Mouse (Mus musculus) heart, embryonic 16.5 days (tissue): Measurements from ENCODE around the gene Cnot10. TPM values are rescaled to one million over a fixed set of nuclear protein-coding genes. Genes with fewer than 3 reads are reported as not detected.

Source experiments
- ATAC-seq: fragments of 200-750 bp; cut with Nextera tagmentation; replicated peaks from 2 replicates; pipeline ENCODE4 v1.8.0; 2017; ENCODE audit warnings: moderate number of reproducible peaks; ENCODE audit not compliant: insufficient read depth, low FRiP score; ENCODE audit errors: extremely low read depth
- H3K27ac ChIP-seq: fragments of 300-500 bp; sonication (generic); 2 replicates; pipeline ENCODE4 v1.5.1; 2014; ENCODE audit warnings: mild to moderate bottlenecking, low read length, control low read depth, moderate library complexity
- H3K27me3 ChIP-seq: fragments of 300-500 bp; sonication (generic); 2 replicates; pipeline ENCODE4 v1.6.1; 2014; ENCODE audit warnings: low read length, mixed read lengths; ENCODE audit not compliant: control insufficient read depth, insufficient read depth
- H3K36me3 ChIP-seq: fragments of 300-500 bp; sonication (generic); 2 replicates; pipeline ENCODE4 v1.6.1; 2014; ENCODE audit not compliant: control insufficient read depth, insufficient read depth
- H3K4me1 ChIP-seq: fragments of 300-500 bp; sonication (generic); 2 replicates; pipeline ENCODE4 v1.6.1; 2014; ENCODE audit warnings: low read length, mixed read lengths; ENCODE audit not compliant: control insufficient read depth, insufficient read depth
- H3K4me2 ChIP-seq: fragments of 300-500 bp; sonication (generic); 2 replicates; pipeline ENCODE4 v1.6.1; 2014; ENCODE audit warnings: low read depth, mild to moderate bottlenecking, control low read depth, low read length
- H3K4me3 ChIP-seq: fragments of 300-500 bp; sonication (generic); 2 replicates; pipeline ENCODE4 v1.5.1; 2014; ENCODE audit warnings: mild to moderate bottlenecking, control low read depth, low read length
- H3K9ac ChIP-seq: fragments of 300-500 bp; sonication (generic); 2 replicates; pipeline ENCODE4 v1.6.1; 2014; ENCODE audit warnings: low read length, control low read depth
- H3K9me3 ChIP-seq: fragments of 300-500 bp; sonication (generic); replicated peaks from 2 replicates; pipeline ENCODE4 v1.6.1; 2016; ENCODE audit warnings: low read length; ENCODE audit not compliant: control insufficient read depth
- WGBS: fragments of 180-500 bp; shearing (Covaris S2); extraction: QIAGEN DNeasy Blood & Tissue Kit; methylation state at CpG from one replicate; pipeline ENCODE4 v1.1.7; 2014; 5-methylcytosine and 5-hydroxymethylcytosine counted together
- polyA plus RNA-seq: library from polyadenylated mRNA; unstranded; fragments of >200 nt; fragmentation: Nextera tagmentation; extraction: Ambion mirVana; gene quantifications from 2 replicates; pipeline ENCODE4 v1.2.1, GENCODE M21; 2015

Cnot10 gene
- polyA plus RNA-seq, 1 experiment from 2014 or later, result 41.4 TPM

- Histone ChIP-seq H3K9me3 (no peaks in the 10 kb centered on the region), H3K4me1 (no peaks in the 10 kb centered on the region), H3K4me3 (no peak overlapping the region), H3K36me3 (peaks cover 57% of the 10 kb centered on the region), H3K4me2 (no peak overlapping the region), H3K27me3 (no peaks in the 10 kb centered on the region), H3K9ac (no peak overlapping the region), H3K27ac (no peak overlapping the region)
- WGBS, result 84% methylated on average over 4 of the region's 4 CpGs
- ATAC-seq, result no peak
Measured at GRCm38 (mm10) chr9:114612566-114612965, 27.4 kb downstream of the Cnot10 start.

GRCm38 (mm10) chr9:114610266-114610665 is 29.7 kb downstream of the Cnot10 start:
- Histone ChIP-seq H3K9ac (no peak overlapping the region), H3K27ac (no peak overlapping the region), H3K36me3 (peaks cover 56% of the 10 kb centered on the region), H3K9me3 (no peaks in the 10 kb centered on the region), H3K27me3 (no peaks in the 10 kb centered on the region), H3K4me2 (no peak overlapping the region), H3K4me3 (no peak overlapping the region), H3K4me1 (no peaks in the 10 kb centered on the region)
- ATAC-seq, result no peak
- 100% methylated on average over 3 of the region's 3 CpGs for whole genome bisulfite sequencing

- Histone ChIP-seq H3K9ac (no peak overlapping the region), H3K27me3 (no peaks in the 10 kb centered on the region), H3K9me3 (no peaks in the 10 kb centered on the region), H3K36me3 (peaks cover 26% of the 10 kb centered on the region), H3K4me2 (no peak overlapping the region), H3K27ac (no peak overlapping the region), H3K4me1 (no peaks in the 10 kb centered on the region; the same call in 1 of the 2 replicates), H3K4me3 (no peak overlapping the region)
- 60% methylated on average over 12 of the region's 12 CpGs for WGBS
- ATAC-seq, result no peak
Measured at GRCm38 (mm10) chr9:114603876-114604540, 36.0 kb downstream of the Cnot10 start.

GRCm38 (mm10) chr9:114601096-114601495 is 38.9 kb downstream of the Cnot10 start:
- H3K9ac ChIP-seq, result no peak overlapping the region
- H3K27ac ChIP-seq, result no peak overlapping the region
- H3K36me3 ChIP-seq, result peaks cover 29% of the 10 kb centered on the region
- H3K27me3 ChIP-seq, result no peaks in the 10 kb centered on the region
- H3K9me3 ChIP-seq, result no peaks in the 10 kb centered on the region
- H3K4me1 ChIP-seq, result no peaks in the 10 kb centered on the region; the same call in 1 of the 2 replicates
- ATAC-seq, result no peak
- no peak overlapping the region for H3K4me3 ChIP-seq
- WGBS, result 81% methylated on average over 1 of the region's 1 CpGs
- no peak overlapping the region for H3K4me2 ChIP-seq

GRCm38 (mm10) chr9:114585017-114585345 is 55.0 kb downstream of the Cnot10 start:
- 58% methylated on average over 5 of the region's 5 CpGs for WGBS
- ATAC-seq, result no peak

GRCm38 (mm10) chr9:114584183-114585016 is 55.6 kb downstream of the Cnot10 start:
- ATAC-seq, result peak; percentile 60; the same call in 1 of the 2 replicates
- peaks cover 17% of the 10 kb centered on the region for H3K36me3 ChIP-seq
- H3K27ac ChIP-seq, result no peak overlapping the region
- 15% methylated on average over 31 of the region's 31 CpGs for WGBS
- H3K4me3 ChIP-seq, result peak overlapping the region; percentile 56
- peaks cover 3% of the 10 kb centered on the region; the same call in 1 of the 2 replicates for H3K4me1 ChIP-seq
- H3K9me3 ChIP-seq, result no peaks in the 10 kb centered on the region
- no peaks in the 10 kb centered on the region for H3K27me3 ChIP-seq
- H3K4me2 ChIP-seq, result peak overlapping the region; percentile 98
- H3K9ac ChIP-seq, result peak overlapping the region; percentile 50

More at GRCm38 (mm10) chr9:114585017-114585345, 55.0 kb downstream of the Cnot10 start:
- Histone ChIP-seq H3K27ac (no peak overlapping the region), H3K4me2 (no peak overlapping the region), H3K9me3 (no peaks in the 10 kb centered on the region), H3K9ac (no peak overlapping the region), H3K36me3 (peaks cover 18% of the 10 kb centered on the region), H3K4me3 (no peak overlapping the region), H3K27me3 (no peaks in the 10 kb centered on the region), H3K4me1 (peaks cover 3% of the 10 kb centered on the region; the same call in 1 of the 2 replicates)

- under 1% methylated on average over 23 of the region's 23 CpGs for WGBS
- H3K9me3 ChIP-seq, result no peaks in the 10 kb centered on the region
- H3K27ac ChIP-seq, result no peak overlapping the region
- peaks cover 3% of the 10 kb centered on the region; the same call in 1 of the 2 replicates for H3K4me1 ChIP-seq
- peak overlapping the region; percentile 56 for H3K4me3 ChIP-seq
- H3K36me3 ChIP-seq, result peaks cover 11% of the 10 kb centered on the region
- no peaks in the 10 kb centered on the region for H3K27me3 ChIP-seq
- peak overlapping the region; percentile 50 for H3K9ac ChIP-seq
- peak; percentile 74 for ATAC-seq
- H3K4me2 ChIP-seq, result peak overlapping the region; percentile 98
Measured at GRCm38 (mm10) chr9:114583812-114584182, 56.2 kb downstream of the Cnot10 start.

GRCm38 (mm10) chr9:114578646-114579045 is 61.3 kb downstream of the Cnot10 start:
- Histone ChIP-seq H3K36me3 (no peaks in the 10 kb centered on the region), H3K27ac (no peak overlapping the region), H3K4me1 (no peaks in the 10 kb centered on the region), H3K4me3 (no peak overlapping the region), H3K9ac (no peak overlapping the region), H3K4me2 (peak overlapping the region; percentile 22; the same call in 1 of the 2 replicates), H3K9me3 (no peaks in the 10 kb centered on the region), H3K27me3 (no peaks in the 10 kb centered on the region)
- 29% methylated on average over 11 of the region's 11 CpGs for WGBS
- ATAC-seq, result no peak

- Histone ChIP-seq H3K36me3 (no peaks in the 10 kb centered on the region), H3K9me3 (no peaks in the 10 kb centered on the region), H3K27ac (no peak overlapping the region), H3K9ac (no peak overlapping the region), H3K4me1 (no peaks in the 10 kb centered on the region), H3K27me3 (no peaks in the 10 kb centered on the region), H3K4me3 (no peak overlapping the region), H3K4me2 (no peak overlapping the region)
- no peak for ATAC-seq
- WGBS, result 82% methylated on average over 1 of the region's 1 CpGs
Measured at GRCm38 (mm10) chr9:114576001-114576400, 64.0 kb downstream of the Cnot10 start.
